Mouse (Mus musculus) Patski (cell line): ENCODE measurements around the gene Txlnb. TPM values are rescaled to one million over a fixed set of nuclear protein-coding genes. Genes with fewer than 3 reads are reported as not detected.

Experiments
- ATAC-seq: fragments of 100-300 bp; one replicate; pipeline ENCODE4 v1.8.0; 2021
- CTCF ChIA-PET: fragments of 350-600 bp; sonication (Branson Sonifier 250); formaldehyde crosslinking; loops from one replicate; lab custom pipeline; 2022; ENCODE audit warnings: inconsistent platforms; lab: Charles Lee
- POLR2A ChIA-PET: fragments of 350-600 bp; sonication (Branson Sonifier 250); formaldehyde crosslinking; loops from one replicate; lab custom pipeline; 2022; ENCODE audit warnings: antibody characterized with exemption, inconsistent platforms; lab: Charles Lee
- DNase-seq: peaks from one replicate; pipeline ENCODE4 v3.0.0-alpha.2; 2011; ENCODE audit warnings: low read depth, low spot score
- H3K27me3 ChIP-seq: fragments of 371-371 bp; one replicate; pipeline ENCODE4 v1.5.1; 2021
- CTCF ChIP-seq: fragments of 100-300 bp; IDR thresholded peaks from one replicate; pipeline ENCODE4 v1.5.1; 2021
- in situ Hi-C: fragments of 300-500 bp; cut with MboI; formaldehyde crosslinking; loops from 3 replicates; pipeline ENCODE4 v1.11.1; 2018; ENCODE audit warnings: low pct_unique_long_range_greater_than_20kb, mixed read lengths
- polyA plus RNA-seq: library from polyadenylated mRNA; unstranded; gene quantifications from one replicate; pipeline ENCODE4 v1.2.3, GENCODE M21; 2021

Gene Txlnb
- polyA plus RNA-seq, 1 experiment from 2014 or later = 0.18 TPM

DNA sequence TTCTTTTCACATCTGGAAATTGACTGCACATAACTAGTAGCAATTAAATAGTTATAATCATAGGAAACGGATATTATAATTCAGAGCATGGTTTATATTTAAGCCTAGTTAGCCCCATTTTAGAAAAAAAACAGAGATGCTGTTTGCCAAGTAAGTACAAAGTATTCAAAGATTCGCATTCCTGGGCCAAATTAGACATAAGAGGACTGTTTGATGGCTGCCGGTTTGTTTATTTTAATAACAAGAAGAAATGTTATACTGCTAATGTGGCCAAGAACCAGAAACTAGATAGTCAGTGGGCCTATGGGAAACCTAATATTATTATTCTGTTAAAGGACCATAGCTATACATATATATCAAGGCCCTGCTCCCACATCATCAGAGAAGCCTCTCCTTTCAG lies 9.3 kb upstream of the Txlnb start:
- no peak for TF ChIP-seq CTCF
- no peaks in the 10 kb centered on the region for H3K27me3 ChIP-seq
- POLR2A ChIA-PET = no interaction called here
- CTCF ChIA-PET = interaction anchor here (0.9 kb wide), 1 partner anchor 14 kb away, joined by 3 read pairs; no protein-coding TSS in a partner anchor
- DNase-seq = no peak
- in situ Hi-C loops = loop anchor here (5.0 kb wide), 1 partner anchor 81 kb away; no protein-coding TSS in a partner anchor
- no peak for ATAC-seq

DNA sequence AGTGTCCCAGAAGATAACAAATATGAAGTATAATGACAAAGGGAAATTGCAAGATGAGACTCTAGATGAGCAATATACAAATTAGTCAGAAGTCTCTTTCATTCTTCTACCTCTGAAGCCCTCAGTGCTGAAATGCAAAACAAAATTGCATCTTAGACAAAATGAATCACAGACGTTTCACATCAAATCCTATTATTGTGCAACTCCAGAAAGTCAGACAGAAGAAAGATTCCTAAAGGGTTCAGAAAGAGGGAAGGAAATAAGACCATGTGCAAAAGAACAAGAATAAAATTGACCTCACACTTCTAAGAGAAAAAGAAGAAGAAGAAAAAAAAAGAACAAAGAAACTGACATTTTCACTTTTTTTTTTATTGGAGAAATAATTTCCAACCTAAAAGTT lies 8.1 kb upstream of the Txlnb start:
- ChIA-PET CTCF (no interaction called here), POLR2A (no interaction called here)
- DNase-seq (no peak), ATAC-seq (no peak)
- in situ Hi-C loops = loop anchor here (5.0 kb wide), 1 partner anchor 79 kb away; no protein-coding TSS in a partner anchor
- H3K27me3 ChIP-seq = no peaks in the 10 kb centered on the region
- no peak for TF ChIP-seq CTCF

DNA sequence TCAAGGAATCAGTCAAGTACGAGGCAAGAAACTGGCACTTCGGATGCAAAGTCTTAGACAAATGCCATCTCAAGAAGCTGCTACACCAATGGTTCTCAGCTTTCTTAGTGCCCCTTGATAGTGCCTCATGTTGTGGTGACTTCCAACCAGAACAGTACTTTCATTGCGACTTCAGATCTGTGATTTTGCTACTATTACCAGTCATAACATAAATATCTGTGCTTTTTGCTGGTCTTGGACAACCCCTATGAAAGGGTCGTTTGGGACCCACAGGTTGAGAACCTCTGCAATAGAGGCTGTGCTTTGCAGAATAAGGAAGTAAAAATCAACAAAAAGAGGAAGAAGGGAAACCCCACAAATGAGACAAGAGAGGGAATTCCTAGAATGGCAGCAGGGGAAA lies 7.7 kb upstream of the Txlnb start:
- DNase-seq (no peak), ATAC-seq (no peak)
- no peaks in the 10 kb centered on the region for H3K27me3 ChIP-seq
- CTCF ChIA-PET = no interaction called here
- no peak for TF ChIP-seq CTCF
- in situ Hi-C loops = loop anchor here (5.0 kb wide), 1 partner anchor 79 kb away; no protein-coding TSS in a partner anchor
- POLR2A ChIA-PET = no interaction called here

DNA sequence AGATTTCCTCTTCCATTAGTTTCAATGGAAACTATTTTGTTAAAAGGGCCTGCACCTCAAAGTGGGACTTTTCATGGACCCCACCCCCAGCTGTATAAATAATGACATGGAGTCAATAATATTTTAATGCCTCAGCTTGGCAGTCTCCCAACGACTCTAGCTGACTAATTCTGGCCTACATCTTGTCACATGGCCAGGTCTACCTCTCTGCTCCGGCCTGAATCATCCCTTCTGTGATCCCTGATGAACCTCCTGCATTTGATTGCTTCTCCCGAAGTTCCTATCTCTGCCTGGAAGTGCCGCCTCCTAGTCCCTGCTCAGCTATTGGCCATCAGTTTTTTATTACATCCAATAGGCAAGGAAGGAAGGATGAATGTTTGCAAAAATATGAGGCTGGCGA lies 2.1 kb upstream of the Txlnb start:
- POLR2A ChIA-PET = no interaction called here
- no peak for TF ChIP-seq CTCF
- ATAC-seq = peak; percentile 35
- CTCF ChIA-PET = interaction anchor here (1.4 to 1.8 kb wide), 2 partner anchors 10 to 40 kb away, joined by 3 to 4 read pairs; no protein-coding TSS in a partner anchor
- in situ Hi-C loops = loop anchor here (10.0 kb wide), 1 partner anchor 59 kb away; no protein-coding TSS in a partner anchor
- peak; percentile 64 for DNase-seq
- H3K27me3 ChIP-seq = no peaks in the 10 kb centered on the region

DNA sequence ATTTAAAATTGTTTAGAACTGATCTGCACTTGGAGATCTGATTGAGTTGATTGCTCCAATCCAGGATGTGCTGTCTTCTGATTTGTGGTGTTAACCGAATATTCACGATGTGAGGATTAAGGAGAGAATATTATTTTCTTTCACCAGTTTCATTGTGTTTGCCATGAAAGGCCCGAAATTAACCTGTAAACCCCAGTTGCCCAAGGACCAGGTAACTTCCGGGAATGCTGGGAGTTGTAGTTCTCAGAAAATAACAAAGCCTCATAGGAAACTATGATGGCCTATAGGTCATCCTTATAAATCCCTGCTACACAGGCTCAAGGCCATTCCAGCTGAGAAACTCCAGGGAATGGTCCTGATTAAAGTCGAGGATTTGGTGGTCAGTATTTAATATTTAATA lies 1.6 kb upstream of the Txlnb start:
- no peak for TF ChIP-seq CTCF
- in situ Hi-C loops = loop anchor here (10.0 kb wide), 1 partner anchor 60 kb away; no protein-coding TSS in a partner anchor
- POLR2A ChIA-PET = no interaction called here
- ATAC-seq = no peak
- CTCF ChIA-PET = interaction anchor here (1.4 to 1.8 kb wide), 2 partner anchors 10 to 41 kb away, joined by 3 to 4 read pairs; no protein-coding TSS in a partner anchor
- no peak for DNase-seq
- H3K27me3 ChIP-seq = no peaks in the 10 kb centered on the region

DNA sequence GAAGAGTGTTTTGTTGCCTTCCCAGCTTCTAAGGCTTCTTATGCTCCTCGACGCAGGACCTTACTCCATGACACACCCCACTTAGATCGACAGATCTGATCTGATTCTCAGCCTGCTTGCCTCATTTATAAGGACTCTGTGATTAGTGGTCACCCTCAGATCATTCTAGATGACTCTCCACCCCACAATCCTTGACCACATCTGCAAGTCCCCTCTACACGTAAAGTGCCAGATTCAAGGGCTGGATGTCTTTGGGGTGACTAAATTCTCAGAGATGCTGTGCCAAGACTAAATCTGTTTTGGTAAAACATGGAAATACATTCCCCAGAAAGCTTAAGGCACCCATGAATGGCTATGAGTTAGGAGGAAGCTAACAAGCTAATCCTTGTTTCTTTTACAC lies 799 bp upstream of the Txlnb start:
- CTCF ChIA-PET = interaction anchor here (1.2 to 1.8 kb wide), 2 partner anchors 11 to 65 kb away, joined by 4 read pairs; no protein-coding TSS in a partner anchor
- no peaks in the 10 kb centered on the region for H3K27me3 ChIP-seq
- POLR2A ChIA-PET = no interaction called here
- DNase-seq (no peak), ATAC-seq (peak; percentile 12)
- no peak for TF ChIP-seq CTCF
- in situ Hi-C loops = loop anchor here (10.0 kb wide), 1 partner anchor 60 kb away; no protein-coding TSS in a partner anchor

DNA sequence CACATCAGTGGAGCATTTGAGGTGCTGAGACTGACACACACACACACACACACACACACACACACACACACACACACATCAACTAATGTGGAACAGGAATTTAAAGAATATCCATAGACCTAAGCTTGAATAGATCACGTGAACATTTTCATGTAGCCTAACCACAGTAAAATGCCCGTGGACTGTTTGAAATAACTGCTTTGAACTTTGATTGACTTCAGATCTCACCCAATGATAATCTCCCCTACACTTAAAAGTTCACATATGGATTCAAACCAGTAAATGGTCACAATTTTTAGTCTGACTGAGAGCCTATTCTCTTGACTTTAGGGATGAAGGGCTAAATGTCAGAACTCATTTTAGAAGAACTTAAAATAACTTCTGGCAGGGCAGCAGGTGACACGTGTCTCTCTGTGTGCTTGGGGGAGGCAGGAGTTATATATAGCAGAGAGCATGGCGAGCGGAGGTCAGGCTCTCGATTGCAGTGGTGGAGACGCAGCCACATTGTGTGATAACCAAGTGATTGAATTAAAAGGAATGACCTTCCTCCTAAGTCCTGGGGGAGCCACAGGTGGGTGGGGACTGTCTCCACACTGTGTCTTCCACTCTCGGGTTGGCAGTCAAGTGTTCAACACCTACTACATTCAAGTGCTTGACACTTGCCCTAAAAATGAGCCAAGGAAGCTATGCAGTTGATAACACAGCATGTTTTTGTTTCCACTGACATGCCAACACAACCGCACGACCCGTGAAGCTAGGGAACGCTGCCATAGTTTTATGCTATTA lies 1.0 kb downstream of the Txlnb start:
- no peak for TF ChIP-seq CTCF
- ATAC-seq (no peak), DNase-seq (no peak)
- in situ Hi-C loops = loop anchor here (10.0 kb wide), 1 partner anchor 62 kb away; no protein-coding TSS in a partner anchor
- POLR2A ChIA-PET = interaction anchor here (0.7 kb wide), 1 partner anchor 74 kb away, joined by 7 read pairs; no protein-coding TSS in a partner anchor
- no peaks in the 10 kb centered on the region for H3K27me3 ChIP-seq
- CTCF ChIA-PET = interaction anchor here (0.6 to 1.3 kb wide), 2 partner anchors 43 to 61 kb away, joined by 3 read pairs; no protein-coding TSS in a partner anchor

DNA sequence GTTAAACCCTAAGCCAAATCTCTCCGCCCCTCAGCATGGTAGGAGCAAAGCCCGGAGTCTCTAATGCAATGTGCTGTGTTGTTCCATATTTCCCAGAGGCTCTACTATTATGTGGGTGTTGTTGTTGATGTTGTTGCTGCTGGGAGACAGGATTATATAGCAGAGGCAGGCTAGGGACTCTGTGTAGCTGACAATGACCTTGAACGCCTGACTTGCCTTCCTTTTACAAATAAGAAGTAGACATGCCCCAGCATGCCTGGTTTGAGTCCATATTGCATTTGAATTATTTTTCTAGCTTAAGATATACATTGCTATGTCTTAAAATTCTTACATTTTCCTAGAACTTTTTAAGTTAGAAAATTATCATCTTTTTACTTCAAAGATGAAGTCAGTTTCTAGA lies 1.7 kb downstream of the Txlnb start:
- TF ChIP-seq CTCF = no peak
- ChIA-PET POLR2A (no interaction called here), CTCF (no interaction called here)
- in situ Hi-C loops = loop anchor here (10.0 kb wide), 1 partner anchor 63 kb away; no protein-coding TSS in a partner anchor
- no peak for DNase-seq
- no peaks in the 10 kb centered on the region for H3K27me3 ChIP-seq
- ATAC-seq = no peak

DNA sequence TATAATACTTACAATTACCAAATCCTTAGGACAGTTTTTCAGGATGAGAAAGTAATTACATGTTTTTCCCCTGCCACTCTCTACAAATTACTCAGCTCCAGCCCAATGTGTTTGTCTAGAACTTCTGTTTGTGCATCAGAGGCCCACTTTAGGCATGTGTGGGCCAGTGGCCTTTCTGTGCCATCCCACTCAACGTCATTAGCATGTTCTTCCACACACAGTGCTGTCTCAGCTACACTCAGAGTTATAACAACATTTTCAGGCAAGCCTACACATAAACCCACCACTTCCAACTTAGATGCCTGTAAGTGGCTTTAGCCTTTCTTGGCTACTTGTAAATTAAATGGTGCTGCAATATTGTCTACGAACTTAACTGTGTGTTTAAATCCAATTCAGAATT lies 5.8 kb downstream of the Txlnb start:
- CTCF ChIA-PET = no interaction called here
- POLR2A ChIA-PET = no interaction called here
- in situ Hi-C loops = no loop called here
- no peak for TF ChIP-seq CTCF
- no peaks in the 10 kb centered on the region for H3K27me3 ChIP-seq
- no peak for ATAC-seq
- no peak for DNase-seq

DNA sequence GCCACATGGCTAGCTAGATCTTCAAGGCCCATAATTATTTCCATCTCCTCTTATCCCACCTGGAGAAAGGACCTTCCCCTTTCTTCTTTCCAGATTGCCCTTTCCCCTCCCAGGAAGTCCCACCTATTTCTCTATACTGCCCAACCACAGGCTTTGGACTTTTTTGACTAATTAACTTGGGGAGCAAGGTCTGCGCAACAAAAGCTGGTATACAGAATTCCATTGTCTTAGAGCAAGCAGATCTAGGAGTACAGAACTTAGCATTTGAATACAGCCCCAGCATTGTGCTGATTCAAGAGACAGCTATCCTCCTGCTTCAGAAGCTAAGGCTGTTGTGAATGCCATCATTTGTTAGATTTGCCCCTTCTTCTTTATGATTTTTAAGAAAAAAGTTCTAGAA lies 12.5 kb downstream of the Txlnb start:
- in situ Hi-C loops = loop anchor here (5.0 kb wide), 1 partner anchor 36 kb away; no protein-coding TSS in a partner anchor
- CTCF ChIA-PET = interaction anchor here (1.3 kb wide), 1 partner anchor 12 kb away, joined by 3 read pairs; no protein-coding TSS in a partner anchor
- POLR2A ChIA-PET = no interaction called here
- ATAC-seq = no peak
- no peak for DNase-seq
- TF ChIP-seq CTCF = no peak
- no peaks in the 10 kb centered on the region for H3K27me3 ChIP-seq
